Mouse (Mus musculus): Measurements from ENCODE around the gene Cdk19. TPM values are rescaled to one million over a fixed set of nuclear protein-coding genes. Genes with fewer than 3 reads are reported as not detected.

The Cdk19 gene
- polyA plus RNA-seq, 1 experiment from 2014 or later, result 10.3 TPM

DNA sequence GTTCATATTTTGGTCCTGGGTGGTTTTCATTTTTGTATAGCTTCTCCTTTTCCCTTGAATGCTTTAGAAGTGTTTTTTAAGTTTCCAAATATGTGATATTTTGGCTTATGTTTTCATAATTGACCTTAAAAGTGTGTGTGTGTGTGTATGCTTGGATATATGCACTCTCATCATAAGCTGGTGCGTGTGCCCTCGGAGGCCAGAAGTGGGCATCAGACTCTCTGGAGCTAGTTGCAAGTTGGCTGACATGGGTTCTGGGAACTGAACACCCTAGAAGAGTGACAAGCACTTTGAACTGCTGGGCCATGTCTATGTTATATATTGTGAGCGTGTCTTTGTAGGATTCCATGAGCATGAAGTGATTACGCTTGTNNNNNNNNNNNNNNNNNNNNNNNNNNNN is 110.8 kb downstream of the Cdk19 start:
- ATAC-seq, result no peak
- Histone ChIP-seq H3K9me3 (no peaks in the 10 kb centered on the region), H3K27ac (no peak overlapping the region), H3K4me1 (replicated peaks) (peaks cover 25% of the 10 kb centered on the region), H3K4me2 (replicated peaks) (no peak overlapping the region), H3K4me3 (replicated peaks) (no peak overlapping the region), H3K27me3 (no peaks in the 10 kb centered on the region), H3K36me3 (no peaks in the 10 kb centered on the region), H3K9ac (replicated peaks) (no peak overlapping the region)
- WGBS, result 97% methylated on average over 4 of the region's 4 CpGs

DNA sequence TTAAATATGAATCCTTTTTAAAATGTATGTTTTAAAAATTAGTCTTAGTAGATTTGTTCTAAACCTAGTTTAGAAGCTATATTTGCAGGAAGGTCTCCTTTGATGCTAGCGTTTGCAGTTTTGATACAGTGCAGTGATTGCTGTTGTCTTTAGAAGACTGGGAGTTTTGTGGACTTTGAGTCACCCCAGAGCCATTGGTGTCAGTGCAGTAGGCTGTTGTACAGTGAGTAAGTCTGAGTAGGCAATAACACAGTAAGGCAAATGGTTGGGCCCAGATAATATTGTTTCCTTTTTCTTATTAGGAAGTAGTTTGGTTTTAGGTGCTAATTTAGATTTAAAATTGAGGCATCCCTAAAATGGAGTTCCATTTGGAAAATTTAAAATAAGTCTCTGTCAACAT is 117.8 kb downstream of the Cdk19 start:
- Histone ChIP-seq H3K27me3 (no peaks in the 10 kb centered on the region), H3K4me1 (replicated peaks) (no peaks in the 10 kb centered on the region), H3K4me2 (replicated peaks) (no peak overlapping the region), H3K9me3 (no peaks in the 10 kb centered on the region), H3K9ac (replicated peaks) (no peak overlapping the region), H3K36me3 (peaks cover 6% of the 10 kb centered on the region), H3K27ac (no peak overlapping the region), H3K4me3 (replicated peaks) (no peak overlapping the region)
- WGBS, result 92% methylated on average over 1 of the region's 1 CpGs
- no peak for ATAC-seq

DNA sequence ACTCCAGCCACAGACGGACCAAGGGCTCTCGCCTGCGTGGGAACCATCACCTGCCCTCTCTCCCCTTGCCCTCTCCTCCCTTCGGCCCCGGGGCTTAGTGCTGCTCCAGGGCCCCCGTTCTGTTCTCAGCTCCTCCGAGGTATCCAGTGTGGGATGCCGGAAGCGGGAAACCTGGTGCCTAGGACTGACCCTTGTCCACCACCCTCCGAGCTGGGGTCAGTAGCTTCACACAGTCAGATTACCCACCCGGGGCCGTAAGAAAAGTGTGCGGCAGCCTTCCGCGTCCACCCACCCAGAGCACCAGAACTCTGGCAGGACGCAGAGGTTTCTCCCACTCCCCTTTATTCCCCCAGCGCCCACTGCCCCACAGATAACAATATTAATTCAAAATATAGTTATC is 119.8 kb downstream of the Cdk19 start:
- WGBS, result 87% methylated on average over 17 of the region's 17 CpGs
- Histone ChIP-seq H3K4me1 (replicated peaks) (no peaks in the 10 kb centered on the region), H3K4me3 (replicated peaks) (no peak overlapping the region), H3K36me3 (peaks cover 6% of the 10 kb centered on the region), H3K27ac (no peak overlapping the region), H3K9ac (replicated peaks) (no peak overlapping the region), H3K27me3 (no peaks in the 10 kb centered on the region), H3K9me3 (no peaks in the 10 kb centered on the region), H3K4me2 (replicated peaks) (no peak overlapping the region)
- ATAC-seq, result no peak

DNA sequence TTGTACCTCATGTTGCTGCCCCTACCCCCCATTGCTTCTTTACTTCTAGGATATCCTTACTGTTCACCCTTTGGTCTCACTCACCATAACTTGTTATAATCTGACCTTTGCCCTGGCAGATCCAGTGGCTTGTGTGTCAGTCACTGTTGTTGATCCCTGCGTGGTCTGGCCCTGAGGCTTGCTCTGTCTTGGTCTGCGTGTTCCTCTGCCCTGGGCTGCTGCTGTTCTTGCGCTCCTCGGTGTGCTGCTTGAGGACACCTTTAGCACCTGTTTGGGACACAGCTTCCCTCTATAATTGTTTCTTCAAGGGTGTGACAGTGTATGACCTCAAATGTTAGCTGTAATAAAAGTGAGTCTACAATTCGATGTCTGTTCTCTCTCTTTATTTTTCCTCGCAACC is 122.0 kb downstream of the Cdk19 start:
- Histone ChIP-seq H3K9me3 (no peaks in the 10 kb centered on the region), H3K4me3 (replicated peaks) (no peak overlapping the region), H3K27me3 (no peaks in the 10 kb centered on the region), H3K9ac (replicated peaks) (no peak overlapping the region), H3K36me3 (peaks cover 6% of the 10 kb centered on the region), H3K4me2 (replicated peaks) (no peak overlapping the region), H3K27ac (no peak overlapping the region), H3K4me1 (replicated peaks) (no peaks in the 10 kb centered on the region)
- 93% methylated on average over 6 of the region's 6 CpGs for WGBS
- no peak for ATAC-seq

DNA sequence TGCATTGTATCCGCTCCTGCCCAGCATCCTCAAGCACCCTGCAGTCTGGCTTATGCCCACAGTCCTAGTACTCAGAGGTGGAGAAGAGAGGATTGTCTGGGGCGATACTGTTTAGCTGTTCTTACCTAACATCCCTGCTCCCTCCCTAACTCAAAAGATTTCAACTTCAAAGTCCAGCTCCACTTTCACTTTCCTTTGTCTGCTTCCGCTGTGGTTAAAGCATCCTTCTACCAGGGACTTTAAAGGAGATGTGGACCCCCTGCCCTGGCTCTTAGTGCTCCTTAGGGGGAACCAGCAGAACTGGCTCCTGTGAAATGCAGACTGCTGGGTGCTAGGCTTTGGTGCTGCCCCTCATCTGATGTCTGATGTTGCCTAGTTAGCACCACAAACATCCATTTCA is 122.9 kb downstream of the Cdk19 start:
- no peak overlapping the region for H3K27ac ChIP-seq
- ATAC-seq, result no peak
- 39% methylated on average over 3 of the region's 3 CpGs for WGBS

DNA sequence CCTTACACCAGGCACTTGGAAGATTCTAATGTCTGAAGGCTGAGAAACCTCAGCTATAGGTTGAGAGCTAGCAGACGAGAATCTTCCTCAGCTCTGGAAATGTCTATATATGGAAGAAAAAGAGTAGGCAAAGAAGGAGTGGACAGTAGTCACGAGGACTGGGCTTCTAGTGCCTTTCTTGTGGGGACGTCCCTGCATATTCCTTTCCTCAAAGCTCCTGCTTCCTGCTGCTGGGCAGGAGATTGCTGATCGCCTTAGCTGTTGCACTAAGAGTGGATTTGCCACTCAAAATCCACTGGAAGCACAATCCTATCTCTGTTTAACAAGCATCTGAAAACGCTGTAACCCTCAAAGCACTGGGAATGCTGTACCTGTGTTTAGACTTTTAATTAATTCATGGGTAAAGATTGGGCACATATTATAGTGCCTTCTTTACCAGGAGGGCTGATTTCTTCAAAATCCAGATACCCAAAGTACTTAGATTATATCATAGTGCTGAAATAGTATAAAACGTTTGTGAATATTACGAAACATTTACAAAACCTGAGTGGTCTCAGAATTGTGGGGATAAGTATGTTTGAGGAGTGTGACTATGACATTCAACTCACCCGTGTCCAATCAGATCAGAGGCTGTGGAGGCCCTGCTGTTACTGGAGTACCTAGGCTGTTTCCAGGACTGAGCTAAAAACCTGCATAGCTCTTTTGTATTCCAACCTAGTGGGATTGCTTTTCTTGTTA is 128.0 kb downstream of the Cdk19 start:
- H3K4me2 ChIP-seq (replicated peaks), result no peak overlapping the region
- WGBS, result 81% methylated on average over 8 of the region's 8 CpGs
- peaks cover 10% of the 10 kb centered on the region for H3K36me3 ChIP-seq
- no peak overlapping the region for H3K9ac ChIP-seq (replicated peaks)
- H3K4me3 ChIP-seq (replicated peaks), result no peak overlapping the region
- no peak overlapping the region for H3K27ac ChIP-seq
- no peak for ATAC-seq
- no peaks in the 10 kb centered on the region for H3K27me3 ChIP-seq
- no peaks in the 10 kb centered on the region for H3K4me1 ChIP-seq (replicated peaks)
- no peaks in the 10 kb centered on the region for H3K9me3 ChIP-seq

More for the DNA sequence above, 122.9 kb downstream of the Cdk19 start:
- Histone ChIP-seq H3K9me3 (no peaks in the 10 kb centered on the region), H3K27me3 (no peaks in the 10 kb centered on the region), H3K9ac (replicated peaks) (no peak overlapping the region), H3K4me2 (replicated peaks) (no peak overlapping the region), H3K4me3 (replicated peaks) (no peak overlapping the region), H3K36me3 (peaks cover 6% of the 10 kb centered on the region), H3K4me1 (replicated peaks) (no peaks in the 10 kb centered on the region)

DNA sequence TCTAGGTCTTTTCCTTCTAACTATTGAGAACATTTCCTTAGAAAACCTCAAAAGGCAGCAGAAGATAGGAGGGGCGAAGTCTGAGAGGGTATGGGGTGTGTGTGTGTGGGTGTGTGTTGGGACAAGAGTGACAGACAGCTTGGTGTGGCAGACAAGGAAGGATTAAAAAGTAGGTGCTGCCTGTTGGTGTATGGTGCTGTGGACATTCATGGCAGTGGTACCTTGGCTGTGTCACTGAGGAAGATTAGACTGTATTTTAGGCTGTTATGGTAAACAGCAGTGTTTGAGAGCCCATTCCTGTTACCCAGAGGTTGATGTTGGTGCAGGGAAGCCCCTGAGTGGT is 128.5 kb downstream of the Cdk19 start:
- ATAC-seq, result no peak
- Histone ChIP-seq H3K27me3 (no peaks in the 10 kb centered on the region), H3K4me2 (replicated peaks) (no peak overlapping the region), H3K9me3 (no peaks in the 10 kb centered on the region), H3K4me1 (replicated peaks) (no peaks in the 10 kb centered on the region), H3K36me3 (peaks cover 15% of the 10 kb centered on the region), H3K4me3 (replicated peaks) (no peak overlapping the region), H3K9ac (replicated peaks) (no peak overlapping the region), H3K27ac (no peak overlapping the region)
- WGBS, result 87% methylated on average over 1 of the region's 1 CpGs

DNA sequence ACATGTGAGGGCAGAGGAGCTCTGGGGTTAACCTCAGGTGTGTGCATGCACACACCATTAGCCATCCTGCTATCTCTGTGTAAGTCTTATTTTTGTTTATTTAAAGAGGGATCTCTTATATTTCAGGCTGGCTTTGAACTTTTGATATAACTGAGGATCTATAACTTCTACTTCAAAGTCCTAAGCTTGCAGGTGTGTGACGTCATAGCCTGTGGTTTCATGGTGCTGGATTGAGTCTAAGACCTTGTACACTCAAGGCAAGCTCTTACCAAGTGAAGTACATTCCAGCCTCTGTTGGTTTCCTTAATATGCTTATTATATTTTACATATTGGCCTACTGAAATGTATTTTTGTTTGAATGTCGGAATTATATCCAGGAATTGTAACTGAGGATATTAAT is 129.8 kb downstream of the Cdk19 start:
- ATAC-seq, result no peak
- no peak overlapping the region for H3K4me2 ChIP-seq (replicated peaks)
- no peak overlapping the region for H3K4me3 ChIP-seq (replicated peaks)
- 91% methylated on average over 2 of the region's 2 CpGs for WGBS
- no peaks in the 10 kb centered on the region for H3K4me1 ChIP-seq (replicated peaks)
- no peaks in the 10 kb centered on the region for H3K9me3 ChIP-seq
- H3K27ac ChIP-seq, result no peak overlapping the region
- peaks cover 21% of the 10 kb centered on the region for H3K36me3 ChIP-seq
- no peak overlapping the region for H3K9ac ChIP-seq (replicated peaks)
- no peaks in the 10 kb centered on the region for H3K27me3 ChIP-seq

DNA sequence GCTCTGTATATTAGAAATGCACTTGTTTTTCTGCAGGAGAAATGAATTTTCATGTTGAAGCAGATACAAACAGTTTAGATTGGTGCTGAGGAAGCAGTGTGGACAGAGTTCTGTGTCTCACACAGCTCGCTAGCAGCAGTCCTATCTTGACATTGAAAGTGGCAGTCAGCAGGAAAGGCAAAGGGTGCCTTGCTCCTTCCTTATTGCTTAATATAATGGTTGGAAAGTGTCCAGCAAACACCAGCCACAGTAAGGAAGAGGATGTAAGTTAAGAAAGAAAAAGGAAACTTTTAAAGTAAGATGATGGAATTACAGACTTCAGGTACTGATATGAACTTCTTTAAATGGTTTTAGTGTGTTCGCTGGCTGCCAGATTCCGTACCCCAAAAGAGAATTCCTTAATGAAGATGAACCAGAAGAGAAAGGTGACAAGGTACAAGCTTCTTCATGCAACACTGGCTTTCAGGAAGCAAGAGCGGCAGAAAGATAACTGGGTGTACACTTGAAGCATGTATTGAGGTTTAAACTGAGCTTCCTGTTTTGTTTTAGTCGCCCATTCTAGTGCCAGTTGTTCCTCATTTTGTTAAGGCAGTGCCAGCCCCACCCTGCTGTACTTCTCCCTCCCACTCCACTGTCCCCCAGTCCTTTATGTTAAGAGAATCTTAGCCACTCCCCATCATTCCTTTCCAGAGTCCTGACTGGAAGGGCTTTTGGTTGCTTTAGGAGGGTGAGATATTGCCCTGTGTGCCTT is 137.3 kb downstream of the Cdk19 start:
- Histone ChIP-seq H3K4me1 (replicated peaks) (no peaks in the 10 kb centered on the region), H3K4me2 (replicated peaks) (no peak overlapping the region), H3K9me3 (no peaks in the 10 kb centered on the region), H3K9ac (replicated peaks) (no peak overlapping the region), H3K27me3 (no peaks in the 10 kb centered on the region), H3K4me3 (replicated peaks) (no peak overlapping the region), H3K36me3 (peaks cover 65% of the 10 kb centered on the region), H3K27ac (no peak overlapping the region)
- ATAC-seq, result no peak
- WGBS, result 92% methylated on average over 5 of the region's 5 CpGs

DNA sequence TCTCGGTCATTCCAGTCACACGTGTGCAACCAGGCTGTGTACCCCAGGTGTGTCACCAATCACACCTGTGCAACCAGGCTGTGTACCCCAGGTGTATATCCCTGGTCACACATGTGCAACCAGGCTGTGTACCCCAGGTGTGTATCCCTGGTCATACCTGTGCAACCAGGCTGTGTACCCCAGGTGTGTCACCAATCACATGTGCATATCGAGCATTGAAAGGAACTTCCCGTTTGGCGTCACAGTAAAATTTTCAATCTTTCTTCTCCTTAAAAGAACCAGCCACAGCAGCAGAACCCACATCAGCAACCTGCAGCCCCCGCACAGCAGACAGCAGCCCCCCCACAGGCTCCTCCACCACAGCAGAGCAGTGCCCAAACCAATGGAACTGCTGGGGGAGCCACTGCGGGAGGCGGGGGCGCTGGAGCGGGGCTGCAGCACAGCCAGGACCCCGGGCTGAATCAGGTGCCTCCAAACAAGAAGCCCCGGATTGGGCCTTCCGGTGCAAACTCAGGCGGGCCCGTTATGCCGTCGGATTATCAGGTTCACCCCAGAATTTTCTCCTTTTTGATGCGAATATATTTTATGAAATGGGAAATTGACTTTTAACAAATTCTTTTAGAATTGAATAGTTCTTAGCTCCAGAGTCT is 138.2 kb downstream of the Cdk19 start:
- Histone ChIP-seq H3K36me3 (peaks cover 62% of the 10 kb centered on the region), H3K4me1 (replicated peaks) (no peaks in the 10 kb centered on the region), H3K27ac (no peak overlapping the region), H3K4me3 (replicated peaks) (no peak overlapping the region), H3K4me2 (replicated peaks) (no peak overlapping the region), H3K9me3 (no peaks in the 10 kb centered on the region), H3K27me3 (no peaks in the 10 kb centered on the region), H3K9ac (replicated peaks) (no peak overlapping the region)
- 92% methylated on average over 18 of the region's 18 CpGs for WGBS
- ATAC-seq, result no peak

DNA sequence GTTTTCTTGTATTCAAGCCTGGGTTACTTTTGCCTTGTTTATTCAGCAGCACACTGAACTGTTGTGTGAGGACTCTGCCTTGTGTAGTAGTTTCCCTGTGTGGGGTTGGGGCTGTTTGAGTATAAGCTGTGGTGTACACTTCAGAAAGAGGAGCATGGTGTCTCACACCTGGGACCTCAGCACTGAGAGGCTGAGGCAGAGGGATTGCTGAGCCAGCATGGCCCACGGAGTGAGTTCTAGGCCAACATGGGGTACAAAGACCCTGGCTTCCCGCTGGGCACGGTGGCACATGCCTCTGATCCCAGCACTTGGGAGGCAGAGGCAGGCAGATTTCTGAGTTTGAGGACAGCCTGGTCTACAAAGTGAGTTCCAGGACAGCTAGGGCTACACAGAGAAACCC is 139.3 kb downstream of the Cdk19 start:
- Histone ChIP-seq H3K4me3 (replicated peaks) (no peak overlapping the region), H3K4me1 (replicated peaks) (no peaks in the 10 kb centered on the region), H3K27ac (no peak overlapping the region), H3K27me3 (no peaks in the 10 kb centered on the region), H3K9ac (replicated peaks) (no peak overlapping the region), H3K9me3 (no peaks in the 10 kb centered on the region), H3K4me2 (replicated peaks) (no peak overlapping the region), H3K36me3 (peaks cover 57% of the 10 kb centered on the region)
- WGBS, result 96% methylated on average over 3 of the region's 3 CpGs
- ATAC-seq, result no peak

DNA sequence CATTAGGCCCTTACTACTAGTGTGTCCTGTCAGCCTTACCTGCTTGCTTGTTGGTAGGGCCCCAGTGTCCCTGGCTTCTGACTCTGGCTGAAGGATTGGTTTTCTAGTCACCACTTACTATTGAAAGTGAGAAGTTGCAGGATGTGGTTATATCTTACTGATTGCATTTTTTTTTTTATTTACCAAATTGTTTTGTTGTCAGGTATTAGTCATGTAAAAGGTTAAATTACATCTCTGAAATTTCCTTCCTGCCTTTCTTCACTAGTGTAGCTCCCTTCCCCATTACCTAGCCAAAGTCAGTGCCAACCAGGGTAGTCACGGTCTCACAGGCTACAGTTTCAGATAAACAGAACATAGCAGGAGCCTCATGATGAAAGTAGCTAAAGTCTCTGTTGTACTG is 139.9 kb downstream of the Cdk19 start:
- no peak for ATAC-seq
- H3K4me1 ChIP-seq (replicated peaks), result no peaks in the 10 kb centered on the region
- H3K27me3 ChIP-seq, result no peaks in the 10 kb centered on the region
- no peak overlapping the region for H3K4me3 ChIP-seq (replicated peaks)
- no peak overlapping the region for H3K9ac ChIP-seq (replicated peaks)
- no peak overlapping the region for H3K27ac ChIP-seq
- no peak overlapping the region for H3K4me2 ChIP-seq (replicated peaks)
- H3K36me3 ChIP-seq, result peaks cover 57% of the 10 kb centered on the region
- H3K9me3 ChIP-seq, result no peaks in the 10 kb centered on the region
- WGBS, result 100% methylated on average over 1 of the region's 1 CpGs

Data from midbrain, embryonic 13.5 days (tissue).